Mouse (Mus musculus) intestine, embryonic 14.5 days (tissue): ENCODE results near the gene Zfp28. TPM values are rescaled to one million over a fixed set of nuclear protein-coding genes. Genes with fewer than 3 reads are reported as not detected.

Experiments
- ATAC-seq: fragments of 200-750 bp; cut with Nextera tagmentation; replicated peaks from 2 replicates; pipeline ENCODE4 v1.8.0; 2017; ENCODE audit warnings: low read depth, moderate number of reproducible peaks, moderate TSS enrichment, moderate library complexity; ENCODE audit not compliant: low FRiP score, low TSS enrichment
- DNase-seq: peaks from one replicate; pipeline ENCODE4 v3.0.0-alpha.2; 2018; ENCODE audit warnings: low spot score
- H3K27ac ChIP-seq: fragments of 300-500 bp; sonication (generic); 2 replicates; pipeline ENCODE4 v1.5.1; 2014; ENCODE audit warnings: low read depth, mild to moderate bottlenecking, control low read depth
- H3K27me3 ChIP-seq: fragments of 300-500 bp; sonication (generic); replicated peaks from 2 replicates; pipeline ENCODE4 v1.6.1; 2014; ENCODE audit warnings: low read length, control low read depth; ENCODE audit not compliant: control insufficient read depth, insufficient read depth
- H3K36me3 ChIP-seq: fragments of 300-500 bp; sonication (generic); 2 replicates; pipeline ENCODE4 v1.6.1; 2014; ENCODE audit warnings: low read length, control low read depth; ENCODE audit not compliant: control insufficient read depth, insufficient read depth
- H3K4me1 ChIP-seq: fragments of 300-500 bp; sonication (generic); replicated peaks from 2 replicates; pipeline ENCODE4 v1.6.1; 2014; ENCODE audit warnings: low read length, control low read depth, mixed read lengths; ENCODE audit not compliant: control insufficient read depth, insufficient read depth
- H3K4me2 ChIP-seq: fragments of 300-500 bp; sonication (generic); 2 replicates; pipeline ENCODE4 v1.6.1; 2014; ENCODE audit warnings: low read length
- H3K4me3 ChIP-seq: fragments of 300-500 bp; sonication (generic); 2 replicates; pipeline ENCODE4 v1.5.1; 2014; ENCODE audit warnings: low read depth, low read length, control low read depth, mixed read lengths
- H3K9ac ChIP-seq: fragments of 300-500 bp; sonication (generic); 2 replicates; pipeline ENCODE4 v1.6.1; 2014; ENCODE audit warnings: mild to moderate bottlenecking, low read length
- H3K9me3 ChIP-seq: fragments of 300-500 bp; sonication (generic); 2 replicates; pipeline ENCODE4 v1.6.1; 2016; ENCODE audit warnings: low read length, control low read depth; ENCODE audit not compliant: control insufficient read depth
- WGBS: fragments of 180-500 bp; shearing (Covaris S2); extraction: QIAGEN DNeasy Blood & Tissue Kit; methylation state at CpG from one replicate; pipeline ENCODE4 v1.1.7; 2014; 5-methylcytosine and 5-hydroxymethylcytosine counted together
- polyA plus RNA-seq: library from polyadenylated mRNA; unstranded; fragments of >200 nt; fragmentation: Nextera tagmentation; extraction: Ambion mirVana; gene quantifications from 2 replicates; pipeline ENCODE4 v1.2.1, GENCODE M21; 2014

Gene Zfp28
- polyA plus RNA-seq, 1 experiment from 2014 or later = 8.3 TPM

DNA sequence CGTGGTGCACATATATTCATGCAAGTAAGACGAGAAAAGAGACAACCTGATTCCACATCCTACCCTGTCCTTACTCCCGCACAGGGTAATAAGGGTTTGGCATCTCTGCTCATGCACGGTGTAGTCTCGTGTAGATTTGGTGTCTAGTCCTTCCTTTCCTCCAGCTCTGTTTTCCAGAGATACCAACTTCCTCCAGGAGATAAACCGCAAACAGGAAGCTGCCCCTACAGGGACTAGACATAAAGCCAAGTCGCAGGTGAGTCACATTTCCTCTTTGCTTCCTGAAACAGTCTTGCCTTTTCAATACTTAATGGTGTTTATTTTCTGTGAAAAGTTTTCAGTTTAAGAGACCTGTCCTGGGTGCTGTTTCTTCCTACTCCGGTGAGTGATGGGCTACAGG, 916 bp downstream of the Zfp28 start:
- Histone ChIP-seq H3K4me3 (peak overlapping the region; percentile 44), H3K9ac (no peak overlapping the region), H3K27ac (no peak overlapping the region), H3K27me3 (no peaks in the 10 kb centered on the region), H3K4me2 (peak overlapping the region; percentile 75), H3K4me1 (peaks cover 8% of the 10 kb centered on the region), H3K9me3 (no peaks in the 10 kb centered on the region), H3K36me3 (peaks cover 4% of the 10 kb centered on the region; the same call in 1 of the 2 replicates)
- no peak for DNase-seq
- no peak for ATAC-seq
- WGBS = 62% methylated on average over 8 of the region's 8 CpGs

DNA sequence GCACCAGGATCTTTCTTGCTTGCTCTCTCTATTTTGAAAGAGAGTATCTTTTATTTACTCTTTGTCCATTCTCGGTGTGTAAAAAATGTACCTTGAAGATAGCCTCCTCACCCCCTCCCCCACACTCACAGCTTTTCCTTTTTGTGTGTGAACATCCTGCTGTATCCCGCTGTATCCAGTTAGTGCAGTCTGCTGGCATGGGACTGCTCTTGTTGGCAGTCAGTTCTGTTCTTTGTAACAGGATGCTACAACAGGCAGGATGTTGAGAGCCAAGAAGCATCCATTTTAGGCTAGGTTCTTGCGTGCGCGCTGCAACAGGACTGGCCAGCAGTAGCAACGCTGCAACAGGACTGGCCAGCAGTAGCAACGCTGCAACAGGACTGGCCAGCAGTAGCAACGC, 3.9 kb downstream of the Zfp28 start:
- Histone ChIP-seq H3K4me1 (peaks cover 8% of the 10 kb centered on the region), H3K36me3 (peaks cover 25% of the 10 kb centered on the region), H3K9ac (no peak overlapping the region), H3K4me2 (no peak overlapping the region), H3K27me3 (no peaks in the 10 kb centered on the region), H3K9me3 (no peaks in the 10 kb centered on the region), H3K4me3 (no peak overlapping the region), H3K27ac (no peak overlapping the region)
- ATAC-seq = no peak
- 95% methylated on average over 8 of the region's 8 CpGs for WGBS
- DNase-seq = no peak

DNA sequence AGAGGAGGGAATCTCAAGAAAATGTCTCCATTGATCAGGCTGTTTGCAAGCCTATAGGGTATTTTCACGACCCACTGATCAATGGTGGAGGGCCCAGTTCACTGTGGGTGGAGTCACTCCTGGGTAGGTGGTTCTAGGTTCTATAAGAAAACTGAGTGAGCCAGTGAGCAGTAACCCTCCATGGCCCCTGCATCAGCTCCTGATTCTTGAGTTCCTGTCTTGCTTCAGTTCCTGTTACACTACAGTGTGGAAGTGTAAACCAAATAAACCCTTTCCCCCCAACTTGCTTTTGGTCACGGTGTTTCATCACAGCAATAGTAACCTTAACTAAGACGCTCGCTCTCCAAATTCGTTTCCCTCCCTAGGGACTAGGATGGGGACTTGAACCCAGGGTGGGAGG, 5.9 kb downstream of the Zfp28 start:
- H3K9ac ChIP-seq = no peak overlapping the region
- no peak overlapping the region for H3K4me2 ChIP-seq
- H3K9me3 ChIP-seq = no peaks in the 10 kb centered on the region
- peaks cover 39% of the 10 kb centered on the region for H3K36me3 ChIP-seq
- H3K4me1 ChIP-seq = peaks cover 3% of the 10 kb centered on the region; the same call in 1 of the 2 replicates
- H3K27me3 ChIP-seq = no peaks in the 10 kb centered on the region
- H3K27ac ChIP-seq = no peak overlapping the region
- DNase-seq (no peak), ATAC-seq (no peak)
- 86% methylated on average over 5 of the region's 5 CpGs for WGBS
- H3K4me3 ChIP-seq = no peak overlapping the region

DNA sequence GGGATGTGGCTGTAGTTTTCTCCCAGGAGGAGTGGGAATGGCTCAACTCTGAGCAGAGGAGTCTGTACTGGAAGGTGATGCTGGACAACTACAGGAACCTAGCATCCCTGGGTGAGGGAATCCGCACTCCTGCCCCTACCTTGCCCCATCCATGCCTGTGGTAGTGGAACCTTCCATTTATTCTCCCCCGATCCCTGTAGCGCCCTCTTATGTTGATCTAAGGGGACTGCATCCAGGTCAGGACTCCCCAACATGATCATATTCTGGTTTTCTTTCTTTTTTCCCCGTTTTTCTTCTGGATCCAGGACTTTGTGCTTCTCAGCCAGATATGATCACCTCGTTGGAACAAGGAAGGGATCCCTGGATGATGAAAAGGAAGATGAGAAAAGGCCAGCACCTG, 6.4 kb downstream of the Zfp28 start:
- Histone ChIP-seq H3K27ac (no peak overlapping the region), H3K4me3 (no peak overlapping the region), H3K4me1 (no peaks in the 10 kb centered on the region), H3K27me3 (no peaks in the 10 kb centered on the region), H3K36me3 (peaks cover 43% of the 10 kb centered on the region), H3K9me3 (no peaks in the 10 kb centered on the region), H3K4me2 (no peak overlapping the region), H3K9ac (no peak overlapping the region)
- DNase-seq (no peak), ATAC-seq (no peak)
- 63% methylated on average over 5 of the region's 5 CpGs for WGBS

DNA sequence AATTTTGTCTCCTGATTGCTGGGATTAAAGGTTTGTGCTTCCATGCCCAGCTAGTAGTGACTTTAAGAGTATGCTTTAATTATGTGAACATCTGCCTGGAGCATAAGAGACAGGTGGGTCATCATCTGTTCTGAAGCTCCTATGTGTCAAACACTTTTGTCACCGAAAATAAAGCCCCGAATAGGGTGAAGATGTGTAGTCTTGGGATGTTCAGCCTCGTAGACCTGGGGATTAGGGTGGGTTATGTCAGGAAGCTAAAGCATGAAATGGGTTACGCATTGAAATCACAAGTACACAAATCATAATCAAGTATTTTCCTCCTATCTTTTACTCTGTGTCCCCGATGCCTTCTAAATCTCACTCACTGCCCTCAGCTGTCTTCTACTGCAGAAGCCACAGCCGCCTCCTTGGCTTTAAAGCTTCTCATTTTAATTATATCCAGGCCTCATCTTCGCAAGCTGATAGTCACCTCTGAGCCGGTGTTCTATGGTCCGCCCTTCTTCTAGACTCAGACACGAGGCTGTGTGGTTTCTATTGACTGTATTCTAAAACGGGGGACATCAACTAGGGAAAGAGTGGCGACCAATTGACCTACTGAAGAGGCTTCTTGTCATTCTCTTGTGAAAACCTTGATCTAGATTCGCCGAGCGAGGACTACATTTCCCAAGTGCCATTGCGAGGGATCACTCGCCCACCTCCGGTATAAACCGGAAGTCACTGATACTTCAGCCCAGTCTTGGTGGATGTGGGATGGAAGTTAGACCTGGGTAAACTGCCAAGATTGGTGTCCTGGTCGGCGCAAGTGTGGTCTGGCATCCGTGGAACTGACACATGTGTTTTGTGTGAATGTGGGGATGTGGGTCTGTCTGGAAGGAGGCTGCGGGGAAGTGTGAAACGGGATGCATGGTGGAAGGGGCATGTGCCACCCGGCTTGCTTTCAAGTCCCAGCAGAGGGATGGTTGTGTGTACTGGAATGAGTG, 15.2 kb downstream of the Zfp28 start, which contains the start of gene Smim17:
Gene Smim17, plus strand, starts transcription at position 720 of the 980 bp plus-strand sequence.
- DNase-seq (peak; percentile 70), ATAC-seq (peak; percentile 79)
- H3K9me3 ChIP-seq = no peaks in the 10 kb centered on the region
- peak within 1 kb of the TSS; percentile 69 for H3K4me2 ChIP-seq
- H3K27ac ChIP-seq = no peak within 1 kb of the TSS
- H3K9ac ChIP-seq = peak within 1 kb of the TSS; percentile 31
- peak within 1 kb of the TSS; percentile 51 for H3K4me3 ChIP-seq
- H3K36me3 ChIP-seq = peaks cover 24% of the 10 kb centered on the region
- no peaks in the 10 kb centered on the region for H3K4me1 ChIP-seq
- WGBS = 29% methylated on average over 25 of the region's 25 CpGs
- no peaks in the 10 kb centered on the region for H3K27me3 ChIP-seq

DNA sequence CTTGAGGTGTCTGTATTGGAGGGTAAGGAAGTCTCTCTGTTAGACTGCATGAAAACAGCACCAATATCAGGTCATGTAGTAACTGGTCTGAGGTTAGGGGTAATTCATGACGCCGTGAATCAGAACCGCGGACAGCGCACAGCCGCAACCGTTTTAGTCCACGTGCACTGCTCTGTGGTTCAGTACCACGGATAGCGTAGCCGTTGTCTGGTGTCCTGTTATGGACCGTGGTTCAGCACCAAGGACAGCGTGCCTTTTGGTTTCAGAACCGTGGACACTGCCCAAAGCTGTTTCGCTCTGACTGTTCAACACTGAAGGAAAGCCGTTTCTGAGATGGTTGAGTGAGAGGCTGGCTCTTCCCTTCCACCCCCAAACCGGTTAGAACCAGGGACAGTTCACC, 26.9 kb downstream of the Zfp28 start, which contains the start of gene Gm20715:
Gene Gm20715, plus strand, starts transcription at position 235 of the 400 bp plus-strand sequence.
- WGBS = under 1% methylated on average over 17 of the region's 17 CpGs
- no peak within 1 kb of the TSS for H3K4me3 ChIP-seq
- ATAC-seq = peak; percentile 97
- no peak within 1 kb of the TSS for H3K27ac ChIP-seq
- peak; percentile 99 for DNase-seq
- H3K9me3 ChIP-seq = no peaks in the 10 kb centered on the region
- H3K36me3 ChIP-seq = no peaks in the 10 kb centered on the region
- no peak within 1 kb of the TSS for H3K4me2 ChIP-seq
- no peaks in the 10 kb centered on the region for H3K4me1 ChIP-seq
- H3K27me3 ChIP-seq = no peaks in the 10 kb centered on the region
- no peak within 1 kb of the TSS for H3K9ac ChIP-seq

DNA sequence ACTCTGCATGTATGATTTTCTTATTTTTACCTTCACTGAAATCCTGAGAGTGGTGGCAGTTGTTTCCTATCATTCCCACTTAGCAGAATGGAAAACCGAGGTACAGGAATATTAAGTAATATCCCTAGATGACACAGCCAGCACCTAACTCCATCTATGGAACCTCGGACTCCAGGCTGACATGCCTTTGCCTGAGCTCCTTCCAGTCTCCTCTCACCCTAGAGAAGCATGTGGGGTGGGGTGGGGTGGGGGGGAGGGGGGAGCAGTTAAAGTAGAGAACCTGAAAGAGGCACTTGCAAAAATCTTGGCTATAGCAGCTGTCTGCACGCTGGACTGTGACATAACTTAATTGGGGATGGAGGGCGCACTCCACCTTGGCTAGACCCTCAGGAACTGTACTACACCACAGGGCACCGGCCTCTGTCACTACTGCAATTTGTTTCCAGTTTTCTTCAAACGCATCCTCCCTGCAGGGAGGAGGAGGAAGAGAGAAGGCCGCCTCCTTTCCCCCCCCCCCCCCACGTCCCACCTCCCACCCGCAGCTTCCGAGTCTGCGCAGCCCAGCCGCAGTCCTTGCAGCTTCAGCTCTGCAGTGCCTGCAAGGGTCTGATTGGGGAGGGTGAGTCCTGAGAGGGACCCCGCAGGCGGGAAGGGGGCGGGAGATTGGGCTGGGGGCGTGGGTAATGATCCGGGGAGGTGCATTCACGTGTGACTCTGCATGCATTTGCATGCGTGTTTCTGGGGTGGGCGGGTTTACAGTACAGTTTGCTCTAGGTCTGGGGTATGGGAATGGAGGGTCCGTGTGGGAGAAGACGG, 31.7 kb downstream of the Zfp28 start:
- no peak for ATAC-seq
- H3K4me2 ChIP-seq = no peak overlapping the region

DNA sequence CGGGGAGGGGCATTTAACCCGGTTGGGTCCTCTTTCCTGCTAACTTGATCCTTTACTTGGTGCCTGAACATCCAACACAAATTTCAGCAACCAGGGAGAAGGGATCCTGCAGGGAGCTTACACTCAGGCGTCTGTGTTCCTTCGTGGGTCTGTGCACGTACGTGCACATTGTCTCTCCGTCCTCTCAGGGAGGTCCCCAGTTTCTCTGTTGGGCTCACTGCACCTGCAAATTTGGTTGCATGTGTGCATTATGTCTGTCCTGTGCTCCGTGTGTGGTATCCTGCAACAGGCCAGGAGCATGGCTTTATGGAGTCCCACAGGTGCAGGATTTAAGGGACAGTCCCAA, 32.3 kb downstream of the Zfp28 start:
- ATAC-seq (no peak), DNase-seq (no peak)
- Histone ChIP-seq H3K9me3 (no peaks in the 10 kb centered on the region), H3K9ac (no peak overlapping the region), H3K4me1 (no peaks in the 10 kb centered on the region), H3K4me2 (no peak overlapping the region), H3K27me3 (no peaks in the 10 kb centered on the region), H3K4me3 (no peak overlapping the region), H3K36me3 (no peaks in the 10 kb centered on the region), H3K27ac (no peak overlapping the region)
- 18% methylated on average over 8 of the region's 8 CpGs for WGBS

More for the DNA sequence above, 31.7 kb downstream of the Zfp28 start:
- H3K27me3 ChIP-seq = no peaks in the 10 kb centered on the region
- H3K36me3 ChIP-seq = no peaks in the 10 kb centered on the region
- no peak for DNase-seq
- no peak overlapping the region for H3K27ac ChIP-seq
- 9% methylated on average over 20 of the region's 22 CpGs for WGBS
- H3K9ac ChIP-seq = no peak overlapping the region
- no peaks in the 10 kb centered on the region for H3K9me3 ChIP-seq
- H3K4me1 ChIP-seq = no peaks in the 10 kb centered on the region
- no peak overlapping the region for H3K4me3 ChIP-seq
